Mouse (Mus musculus): ENCODE results near the gene Ddx25.

Ddx25 gene

GRCm38 (mm10) chr9:35558257-35559008 lies at the start of gene Ddx25, which contains the start of gene Pus3:
Gene Ddx25, minus strand, starts transcription at chr9:35558528.
Gene Pus3, plus strand, starts transcription at chr9:35558595.
- DNase-seq (ENCODE audit: low read depth, low spot score): no peak

GRCm38 (mm10) chr9:35607647-35608405 lies 49.5 kb upstream of the Ddx25 start:
- DNase-seq (ENCODE audit: low read depth, low spot score): no peak

- DNase-seq (ENCODE audit: low read depth, low spot score): no peak
These were observed 34.6 kb upstream of the Ddx25 start for GRCm38 (mm10) chr9:35592903-35593302.

GRCm38 (mm10) chr9:35587674-35588073 lies 29.3 kb upstream of the Ddx25 start:
- no peak for DNase-seq (ENCODE audit: low read depth, low spot score)

GRCm38 (mm10) chr9:35574416-35574815 lies 16.1 kb upstream of the Ddx25 start:
- DNase-seq (ENCODE audit: low read depth, low spot score): no peak

GRCm38 (mm10) chr9:35570663-35571062 lies 12.3 kb upstream of the Ddx25 start:
- no peak for DNase-seq (ENCODE audit: low read depth, low spot score)

- peak; percentile 93 for DNase-seq (ENCODE audit: low read depth, low spot score)
These were observed 11.5 kb upstream of the Ddx25 start, which contains the start of the genes Pate2 and Hyls1 for GRCm38 (mm10) chr9:35569571-35570534. Gene Pate2, plus strand, starts transcription at chr9:35570284. Gene Hyls1, minus strand, starts transcription at chr9:35570398.

GRCm38 (mm10) chr9:35567995-35568394 lies 9.7 kb upstream of the Ddx25 start:
- DNase-seq (ENCODE audit: low read depth, low spot score): no peak

- no peak for DNase-seq (ENCODE audit: low read depth, low spot score)
These were observed 6.4 kb upstream of the Ddx25 start for GRCm38 (mm10) chr9:35564536-35565240.

- DNase-seq (ENCODE audit: low read depth, low spot score): no peak
These were observed 3.3 kb upstream of the Ddx25 start for GRCm38 (mm10) chr9:35561583-35561982.

GRCm38 (mm10) chr9:35561076-35561475 lies 2.7 kb upstream of the Ddx25 start:
- no peak for DNase-seq (ENCODE audit: low read depth, low spot score)

- DNase-seq (ENCODE audit: low read depth, low spot score): peak; percentile 75
These were observed 922 bp upstream of the Ddx25 start for GRCm38 (mm10) chr9:35559009-35559890.

- DNase-seq (ENCODE audit: low read depth, low spot score): no peak
These were observed 1.7 kb downstream of the Ddx25 start for GRCm38 (mm10) chr9:35556494-35557102.

GRCm38 (mm10) chr9:35548455-35548854 lies 9.9 kb downstream of the Ddx25 start:
- DNase-seq (ENCODE audit: low read depth, low spot score): no peak

GRCm38 (mm10) chr9:35546745-35547144 lies 11.6 kb downstream of the Ddx25 start:
- no peak for DNase-seq (ENCODE audit: low read depth, low spot score)

- DNase-seq (ENCODE audit: low read depth, low spot score): no peak
These were observed 12.6 kb downstream of the Ddx25 start for GRCm38 (mm10) chr9:35545704-35546103.

- no peak for DNase-seq (ENCODE audit: low read depth, low spot score)
These were observed 13.7 kb downstream of the Ddx25 start for GRCm38 (mm10) chr9:35544666-35545065.

- no peak for DNase-seq (ENCODE audit: low read depth, low spot score)
These were observed 15.0 kb downstream of the Ddx25 start for GRCm38 (mm10) chr9:35543099-35543860.

- DNase-seq (ENCODE audit: low read depth, low spot score): no peak
These were observed 16.4 kb downstream of the Ddx25 start for GRCm38 (mm10) chr9:35541941-35542340.

Measured in WW6 (cell line).